Mouse (Mus musculus): ENCODE measurements around the gene Wee1. TPM values are rescaled to one million over a fixed set of nuclear protein-coding genes. Genes with fewer than 3 reads are reported as not detected.

Wee1 gene
- 7.1 and 7.8 TPM in 2 replicates for polyA plus RNA-seq (2015; fragmentation: Nextera tagmentation; extraction: Ambion mirVana)

DNA sequence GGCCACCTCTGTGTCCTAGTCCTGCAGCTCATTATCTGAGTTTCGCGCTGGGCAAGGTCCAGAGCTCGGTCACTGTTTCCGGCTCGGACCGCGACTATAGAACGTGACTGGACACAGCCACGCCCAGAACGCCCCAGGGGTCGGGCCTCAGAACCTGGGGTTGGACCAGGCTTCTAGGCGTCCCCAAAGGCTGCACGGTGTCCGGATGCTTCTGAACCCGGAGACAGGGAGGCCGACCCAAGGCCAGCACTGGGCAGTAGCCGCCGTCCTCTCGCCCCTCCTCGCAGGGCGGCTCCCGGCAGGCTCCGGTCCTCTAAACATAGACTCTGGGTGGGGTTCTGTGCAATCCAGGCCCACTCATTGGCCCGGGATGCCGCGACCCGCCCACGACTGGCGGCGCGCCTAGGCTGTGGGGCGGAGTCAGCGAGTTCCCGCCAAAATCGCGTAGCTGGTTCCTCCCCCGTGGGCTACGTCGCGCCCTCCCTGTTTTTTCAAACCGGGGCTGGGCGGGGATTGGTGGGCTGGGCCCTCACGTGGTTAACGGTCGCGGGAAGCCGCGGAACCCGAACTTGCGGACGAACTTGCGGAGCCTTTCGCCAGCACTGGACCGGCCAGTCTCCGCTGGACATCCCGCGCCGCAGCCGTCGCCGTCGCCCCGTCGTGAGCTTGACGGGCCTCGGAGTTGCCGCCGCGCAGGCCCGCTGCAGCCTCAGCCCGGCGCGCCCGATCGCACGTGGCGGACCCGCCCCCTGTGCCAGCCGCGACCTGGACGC, at the start of gene Wee1:
Gene Wee1, plus strand, starts transcription at position 531 of the 773 bp plus-strand sequence.

Other genes with a start within 250 kb of the Wee1 start
- gene Dennd5a, start 161.6 kb upstream of the Wee1 start, polyA plus RNA-seq (2015; fragmentation: Nextera tagmentation; extraction: Ambion mirVana) = 25.9 and 29.2 TPM in 2 replicates
- 48.1 and 53.4 TPM in 2 replicates for gene Tmem41b, start 135.1 kb upstream of the Wee1 start, polyA plus RNA-seq (2015; fragmentation: Nextera tagmentation; extraction: Ambion mirVana)
- 24.7 and 29.8 TPM in 2 replicates for gene Ipo7, start 103.8 kb upstream of the Wee1 start, polyA plus RNA-seq (2015; fragmentation: Nextera tagmentation; extraction: Ambion mirVana)
- gene Zfp143, start 60.8 kb upstream of the Wee1 start, polyA plus RNA-seq (2015; fragmentation: Nextera tagmentation; extraction: Ambion mirVana) = 5.6 and 5.8 TPM in 2 replicates
- 11.7 and 11.9 TPM in 2 replicates for gene Swap70, start 99.7 kb downstream of the Wee1 start, polyA plus RNA-seq (2015; fragmentation: Nextera tagmentation; extraction: Ambion mirVana)

Measured in skeletal muscle tissue, postnatal 0 days (tissue).